Mouse (Mus musculus) heart, postnatal 14 days (tissue): Measurements from ENCODE around the gene Gm28035. TPM values are rescaled to one million over a fixed set of nuclear protein-coding genes. Genes with fewer than 3 reads are reported as not detected.

Experiments
- DNase-seq, 2 experiments: peaks; one replicate each; pipeline ENCODE4 v3.0.0; 2021 to 2022
- intact Hi-C: fragments of 180-260 bp; cut with DNase I; formaldehyde crosslinking; loops from one replicate; pipeline ENCODE4 v1.15.1; 2025
- long read RNA-seq, 2 experiments: library from polyadenylated mRNA; stranded (forward); transcript quantifications; one replicate each; pipeline ENCODE4 v2.0.0; 2021
- total RNA-seq, 2 experiments: library from RNA; stranded (reverse); gene quantifications; 2 replicates each; pipeline ENCODE4 v1.2.3; 2021

Gene Gm28035
- 1 to 10 TPM; 4.1 to 4.6 TPM for total RNA-seq
- long read RNA-seq, experiment 1: 0 reads
- long read RNA-seq, experiment 2, partial matches to known transcripts: 24 of 32 reads
- long read RNA-seq, experiment 2, other reads (novel, unspliced or antisense): 8 of 32 reads

DNA sequence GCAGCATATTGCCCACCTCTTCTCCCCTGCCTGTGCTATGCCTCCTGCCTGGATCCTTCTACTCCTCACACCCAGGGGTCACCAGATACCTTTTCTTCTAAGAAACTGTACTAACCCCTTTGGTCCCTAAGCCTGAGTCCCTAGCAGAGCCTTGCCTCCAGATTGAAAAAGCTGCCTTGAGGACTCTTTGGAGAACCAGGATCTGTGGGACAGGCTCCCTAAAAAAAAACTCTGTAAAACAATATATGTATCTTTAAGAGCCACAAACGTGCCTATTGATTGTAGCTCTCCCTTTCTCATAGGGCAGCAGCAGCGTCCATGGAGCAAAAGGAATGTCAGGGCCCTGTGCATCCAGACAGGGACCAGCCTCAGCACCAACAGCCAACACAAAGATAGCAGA, at the start of gene Gm28035:
Gene Gm28035, plus strand, starts transcription at position 301 of the 400 bp plus-strand sequence.
- intact Hi-C loops: no loop called here
- no peak for DNase-seq

DNA sequence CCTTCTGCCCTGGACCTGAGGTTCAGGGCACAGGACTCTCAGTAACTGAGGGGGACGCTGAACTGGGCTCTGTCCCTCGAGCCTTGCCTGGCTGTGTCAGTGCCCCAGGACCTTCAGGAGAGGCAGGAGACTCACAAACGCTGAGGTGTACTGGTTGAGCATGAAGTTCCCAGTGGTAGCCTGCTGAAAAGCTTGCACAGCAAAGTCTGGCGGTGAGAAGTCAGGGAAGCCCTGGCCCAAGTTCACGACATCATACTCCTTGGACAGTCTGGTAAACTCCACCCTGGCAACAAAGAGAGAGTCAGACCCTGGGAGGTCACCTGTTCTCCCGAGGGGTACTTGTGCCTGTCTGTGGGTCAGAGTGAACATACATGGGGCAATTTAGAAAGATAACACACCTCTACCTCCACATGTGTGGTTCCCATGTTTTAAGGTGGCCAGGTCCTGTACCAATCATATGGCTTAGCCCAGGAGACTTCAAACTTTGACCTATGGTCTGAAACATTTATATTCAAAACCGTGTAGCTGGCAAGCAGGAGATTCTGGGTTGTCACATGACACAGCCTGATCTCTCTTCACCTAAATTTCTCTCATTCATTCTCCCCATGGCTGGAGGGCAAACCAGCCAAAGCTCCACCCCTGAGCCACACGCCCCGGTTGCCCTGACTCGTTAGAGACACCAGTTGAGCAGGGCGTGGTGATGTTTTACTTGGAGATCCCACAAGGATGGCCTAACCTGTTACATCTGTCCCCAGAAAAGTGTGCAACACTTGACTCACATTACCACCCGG, 48.4 kb upstream of the Gm28035 start:
- intact Hi-C loops: no loop called here
- no peak for DNase-seq

DNA sequence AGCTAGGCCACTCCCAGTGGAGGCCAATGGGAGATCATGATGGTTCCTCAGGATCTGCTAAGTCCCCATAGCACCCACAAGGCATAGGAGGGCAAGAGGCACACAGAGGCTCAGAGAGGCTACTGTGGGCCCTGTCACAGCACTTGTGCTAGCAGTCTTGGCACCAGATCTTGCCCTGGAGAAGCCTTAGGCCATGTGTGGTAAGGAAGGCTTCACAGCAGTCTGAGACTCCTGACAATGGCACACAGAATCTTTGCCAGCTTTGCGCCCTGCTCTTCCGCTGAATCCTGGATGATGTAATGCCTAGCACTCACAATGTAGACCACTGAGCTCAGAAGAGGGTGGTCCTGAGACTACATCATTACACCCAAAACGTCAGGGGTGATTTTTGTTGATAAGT, 45.7 kb upstream of the Gm28035 start:
- intact Hi-C loops: no loop called here
- no peak for DNase-seq

- intact Hi-C loops: no loop called here
- DNase-seq: no peak
Observed at GRCm38 (mm10) chr2:30198021-30198420, 42.3 kb upstream of the Gm28035 start.

DNA sequence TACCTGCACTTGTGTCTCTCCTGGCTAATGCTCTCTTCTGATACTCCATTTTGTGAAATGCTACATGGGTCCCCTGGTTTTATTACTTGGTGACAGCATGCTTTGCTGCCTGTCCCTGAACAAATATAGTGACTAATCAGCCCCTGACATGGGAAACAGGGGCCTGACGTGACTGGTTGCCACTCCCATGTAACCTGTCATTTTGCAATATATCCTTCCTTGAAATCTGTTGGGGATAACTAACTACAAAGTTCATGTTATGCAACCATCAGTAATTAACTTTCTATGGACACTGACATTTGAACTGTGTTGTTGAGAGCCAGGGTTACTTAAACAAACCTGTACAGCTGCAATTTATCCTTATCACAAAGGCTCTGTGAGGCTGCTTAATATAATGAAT, 40.4 kb upstream of the Gm28035 start:
- no peak for DNase-seq
- intact Hi-C loops: no loop called here

- DNase-seq: no peak
- intact Hi-C loops: no loop called here
Observed at GRCm38 (mm10) chr2:30200388-30200925, 39.9 kb upstream of the Gm28035 start.

DNA sequence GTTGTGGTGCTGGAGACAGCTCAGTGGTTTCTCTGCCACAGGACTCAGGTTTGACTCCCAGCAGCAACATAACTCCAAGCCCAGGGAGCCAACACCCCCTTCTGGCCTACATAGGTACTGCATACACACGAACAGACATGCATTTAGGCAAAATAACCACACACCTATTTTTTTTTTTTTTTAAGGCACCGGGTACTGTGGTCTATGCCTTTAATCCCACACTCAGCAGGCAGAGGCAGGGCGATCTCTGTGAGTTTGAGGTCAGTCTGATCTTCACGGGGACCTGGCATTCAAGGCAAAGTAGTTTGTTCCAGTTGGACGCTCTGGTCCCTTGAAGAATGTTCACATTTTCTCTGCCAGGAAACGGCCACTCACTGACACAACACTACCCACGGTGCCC, 36.9 kb upstream of the Gm28035 start:
- intact Hi-C loops: no loop called here
- no peak for DNase-seq

GRCm38 (mm10) chr2:30205255-30205628, 35.1 kb upstream of the Gm28035 start:
- peak in 1 of 2 experiments; percentile 24 for DNase-seq
- intact Hi-C loops: loop anchor here (1.0 to 2.0 kb wide), 2 partner anchors 31 to 66 kb away; no protein-coding TSS in a partner anchor

- DNase-seq: peak; percentile 91 to 95
- intact Hi-C loops: loop anchor here (1.0 to 2.0 kb wide), 3 partner anchors 29 to 65 kb away; no protein-coding TSS in a partner anchor
Observed at GRCm38 (mm10) chr2:30205629-30206357, 34.6 kb upstream of the Gm28035 start, which contains the start of gene Kyat1. TSS of gene Kyat1 (minus strand) at chr2:30205847.

GRCm38 (mm10) chr2:30207401-30207800, 33.0 kb upstream of the Gm28035 start:
- intact Hi-C loops: loop anchor here (2.0 kb wide), 1 partner anchor 31 kb away; no protein-coding TSS in a partner anchor
- DNase-seq: no peak

- DNase-seq: no peak
- intact Hi-C loops: loop anchor here (2.0 kb wide), 1 partner anchor 31 kb away; no protein-coding TSS in a partner anchor
Observed at GRCm38 (mm10) chr2:30207886-30208285, 32.5 kb upstream of the Gm28035 start.

GRCm38 (mm10) chr2:30211408-30212168, 28.8 kb upstream of the Gm28035 start:
- intact Hi-C loops: no loop called here
- no peak for DNase-seq

- intact Hi-C loops: no loop called here
- DNase-seq: no peak
Observed at GRCm38 (mm10) chr2:30212169-30212545, 28.2 kb upstream of the Gm28035 start.

GRCm38 (mm10) chr2:30212951-30213350, 27.4 kb upstream of the Gm28035 start:
- no peak for DNase-seq
- intact Hi-C loops: no loop called here

- no peak for DNase-seq
- intact Hi-C loops: no loop called here
Observed at GRCm38 (mm10) chr2:30214745-30215144, 25.6 kb upstream of the Gm28035 start.

DNA sequence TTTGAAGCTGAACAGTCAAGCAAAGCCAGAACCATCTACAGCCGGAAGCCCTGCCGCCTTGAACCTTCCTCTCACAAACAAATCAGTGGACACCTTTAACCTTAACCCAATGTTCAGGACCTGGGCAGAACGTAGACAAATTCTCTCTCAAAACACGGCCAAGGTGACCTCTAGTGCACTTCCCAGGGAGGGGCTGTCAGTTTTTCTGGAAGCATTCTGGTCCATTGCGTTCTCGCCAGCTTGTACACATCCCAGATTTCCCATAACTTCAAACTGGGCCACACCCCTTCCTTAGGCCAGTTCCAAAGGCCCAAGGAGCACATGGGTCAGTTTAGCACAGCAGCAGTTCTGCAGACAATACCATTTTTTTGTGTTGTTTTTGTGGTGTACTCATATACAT, 24.9 kb upstream of the Gm28035 start:
- intact Hi-C loops: no loop called here
- DNase-seq: peak in 1 of 2 experiments; percentile 24

GRCm38 (mm10) chr2:30216293-30216692, 24.1 kb upstream of the Gm28035 start:
- DNase-seq: no peak
- intact Hi-C loops: no loop called here

- intact Hi-C loops: no loop called here
- DNase-seq: no peak
Observed at GRCm38 (mm10) chr2:30235593-30235992, 4.8 kb upstream of the Gm28035 start.

- no peak for DNase-seq
- intact Hi-C loops: loop anchor here (1.0 kb wide), 2 partner anchors 31 to 34 kb away; partner anchors contain the start of gene Kyat1
Observed at GRCm38 (mm10) chr2:30236426-30237198, 3.8 kb upstream of the Gm28035 start.
